Mouse (Mus musculus) stomach, embryonic 15.5 days (tissue): ENCODE data around the gene Lrrc4. TPM values are rescaled to one million over a fixed set of nuclear protein-coding genes. Genes with fewer than 3 reads are reported as not detected.

ENCODE experiments used
- ATAC-seq: fragments of 200-750 bp; cut with Nextera tagmentation; 2 replicates; pipeline ENCODE4 v1.8.0; 2017; ENCODE audit warnings: low read depth, moderate number of reproducible peaks, moderate TSS enrichment; ENCODE audit not compliant: insufficient read depth, low FRiP score
- H3K27ac ChIP-seq: fragments of 300-500 bp; sonication (generic); 2 replicates; pipeline ENCODE4 v1.5.1; 2015; ENCODE audit warnings: mild to moderate bottlenecking, inconsistent platforms
- H3K27me3 ChIP-seq: fragments of 300-500 bp; sonication (generic); replicated peaks from 2 replicates; pipeline ENCODE4 v1.6.1; 2015; ENCODE audit warnings: inconsistent platforms
- H3K36me3 ChIP-seq: fragments of 300-500 bp; sonication (generic); 2 replicates; pipeline ENCODE4 v1.6.1; 2015; ENCODE audit warnings: inconsistent platforms
- H3K4me1 ChIP-seq: fragments of 300-500 bp; sonication (generic); 2 replicates; pipeline ENCODE4 v1.6.1; 2015; ENCODE audit warnings: inconsistent platforms
- H3K4me2 ChIP-seq: fragments of 300-500 bp; sonication (generic); 2 replicates; pipeline ENCODE4 v1.6.1; 2015; ENCODE audit warnings: mild to moderate bottlenecking, inconsistent platforms
- H3K4me3 ChIP-seq: fragments of 300-500 bp; sonication (generic); replicated peaks from 2 replicates; pipeline ENCODE4 v1.5.1; 2015; ENCODE audit warnings: inconsistent platforms
- H3K9ac ChIP-seq: fragments of 300-500 bp; sonication (generic); 2 replicates; pipeline ENCODE4 v1.6.1; 2015; ENCODE audit warnings: inconsistent platforms
- H3K9me3 ChIP-seq: fragments of 300-500 bp; sonication (generic); 2 replicates; pipeline ENCODE4 v1.6.1; 2016; ENCODE audit warnings: inconsistent platforms
- WGBS: fragments of 180-500 bp; shearing (Covaris S2); methylation state at CpG from one replicate; pipeline ENCODE4 v1.1.7; 2015; 5-methylcytosine and 5-hydroxymethylcytosine counted together
- polyA plus RNA-seq: library from polyadenylated mRNA; unstranded; fragments of >200 nt; fragmentation: Nextera tagmentation; extraction: Ambion mirVana; gene quantifications from 2 replicates; pipeline ENCODE4 v1.2.1, GENCODE M21; 2015

Lrrc4 gene
- polyA plus RNA-seq, 1 experiment from 2014 or later = 0.41 TPM

DNA sequence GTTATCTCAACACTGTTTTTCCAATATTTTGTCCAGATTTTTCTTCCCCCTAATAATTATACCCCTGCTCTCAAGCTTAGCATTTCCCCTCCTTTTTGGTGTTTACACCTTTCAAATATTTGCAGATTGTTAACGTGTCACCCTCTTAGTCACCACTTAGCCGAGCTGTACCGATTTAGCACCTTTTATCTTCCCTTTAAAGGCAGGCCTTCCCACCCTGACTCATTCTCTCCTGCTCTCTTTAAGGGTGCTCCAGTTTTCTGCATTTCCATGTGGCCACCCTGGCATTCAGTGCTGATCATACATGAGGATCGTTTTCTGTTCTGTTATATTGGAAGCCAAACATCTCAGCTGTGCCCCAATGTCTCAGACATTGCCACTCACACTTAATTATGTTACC lies 41.9 kb downstream of the Lrrc4 start:
- ATAC-seq = no peak
- WGBS = 54% methylated on average over 4 of the region's 4 CpGs

GRCm38 (mm10) chr6:28787133-28787532 lies 44.4 kb downstream of the Lrrc4 start:
- Histone ChIP-seq H3K27me3 (no peaks in the 10 kb centered on the region), H3K9me3 (no peaks in the 10 kb centered on the region), H3K4me1 (no peaks in the 10 kb centered on the region), H3K4me2 (no peak overlapping the region), H3K36me3 (no peaks in the 10 kb centered on the region), H3K4me3 (no peak overlapping the region), H3K9ac (no peak overlapping the region), H3K27ac (no peak overlapping the region)
- no peak for ATAC-seq
- WGBS = 71% methylated on average over 6 of the region's 6 CpGs

More for the DNA sequence above, 41.9 kb downstream of the Lrrc4 start:
- no peaks in the 10 kb centered on the region for H3K9me3 ChIP-seq
- H3K9ac ChIP-seq = no peak overlapping the region
- no peak overlapping the region for H3K4me3 ChIP-seq
- H3K36me3 ChIP-seq = no peaks in the 10 kb centered on the region
- H3K4me1 ChIP-seq = no peaks in the 10 kb centered on the region
- no peak overlapping the region for H3K4me2 ChIP-seq
- H3K27me3 ChIP-seq = no peaks in the 10 kb centered on the region
- H3K27ac ChIP-seq = no peak overlapping the region

- Histone ChIP-seq H3K4me1 (no peaks in the 10 kb centered on the region), H3K9ac (no peak overlapping the region), H3K4me3 (no peak overlapping the region), H3K4me2 (no peak overlapping the region), H3K36me3 (no peaks in the 10 kb centered on the region), H3K27me3 (no peaks in the 10 kb centered on the region), H3K9me3 (no peaks in the 10 kb centered on the region), H3K27ac (no peak overlapping the region)
- WGBS = 77% methylated on average over 8 of the region's 8 CpGs
- ATAC-seq = no peak
These were observed 45.8 kb downstream of the Lrrc4 start for GRCm38 (mm10) chr6:28785770-28786169.

GRCm38 (mm10) chr6:28783953-28784352 lies 47.6 kb downstream of the Lrrc4 start:
- H3K4me1 ChIP-seq = no peaks in the 10 kb centered on the region
- H3K4me2 ChIP-seq = no peak overlapping the region
- H3K9me3 ChIP-seq = no peaks in the 10 kb centered on the region
- H3K27ac ChIP-seq = no peak overlapping the region
- no peak overlapping the region for H3K4me3 ChIP-seq
- H3K9ac ChIP-seq = no peak overlapping the region
- no peak for ATAC-seq
- no peaks in the 10 kb centered on the region for H3K36me3 ChIP-seq
- WGBS = 82% methylated on average over 5 of the region's 5 CpGs
- no peaks in the 10 kb centered on the region for H3K27me3 ChIP-seq

DNA sequence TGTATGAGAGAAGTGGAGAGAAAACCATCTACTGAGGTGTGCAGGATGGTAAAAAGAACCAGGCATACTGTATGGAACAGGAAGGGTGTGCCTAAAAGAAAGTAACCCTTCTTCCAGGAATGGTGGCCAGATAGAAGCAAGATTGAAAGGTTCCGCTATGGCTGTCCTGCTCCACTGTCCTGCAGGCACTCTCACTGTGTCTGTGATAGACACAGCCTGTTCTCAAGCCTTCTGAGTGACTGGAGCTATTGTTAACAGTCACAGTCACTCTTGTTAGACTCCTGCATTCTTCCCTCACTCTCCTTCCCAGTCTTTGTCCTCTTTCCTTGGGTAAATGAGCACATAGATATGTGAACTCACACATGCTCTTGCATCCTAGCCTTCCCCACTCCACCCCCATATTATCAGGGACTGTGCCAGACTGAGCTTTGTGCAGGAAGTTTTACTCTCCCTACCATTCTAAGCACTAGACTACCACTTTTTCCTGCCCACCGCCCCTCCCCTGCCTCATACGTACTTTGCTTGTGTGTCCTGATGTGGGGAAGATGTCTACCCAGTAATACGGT lies 48.4 kb downstream of the Lrrc4 start:
- Histone ChIP-seq H3K4me2 (no peak overlapping the region), H3K9ac (no peak overlapping the region), H3K36me3 (no peaks in the 10 kb centered on the region), H3K27me3 (no peaks in the 10 kb centered on the region), H3K4me1 (no peaks in the 10 kb centered on the region), H3K9me3 (no peaks in the 10 kb centered on the region), H3K27ac (no peak overlapping the region), H3K4me3 (no peak overlapping the region)
- ATAC-seq = no peak
- 78% methylated on average over 4 of the region's 4 CpGs for WGBS

DNA sequence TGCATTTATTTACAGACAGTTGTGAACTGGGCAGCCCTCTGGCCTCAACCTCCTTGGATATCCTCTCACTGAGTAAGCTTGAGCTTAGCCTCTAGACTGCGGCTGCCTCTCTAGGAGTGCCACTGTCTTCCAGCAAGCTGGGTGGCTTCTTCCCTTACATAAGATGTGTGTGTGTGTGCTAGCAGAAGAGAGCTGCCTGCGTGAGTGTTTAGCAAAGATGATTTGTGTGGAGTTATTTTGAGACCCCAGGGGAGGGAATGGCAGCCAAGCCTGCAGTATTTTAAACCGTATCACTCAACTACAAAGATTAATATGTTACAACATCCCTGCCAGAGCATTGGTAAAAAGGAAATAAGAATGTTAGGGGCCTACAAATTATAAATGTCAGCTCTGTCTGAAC lies 49.9 kb downstream of the Lrrc4 start:
- no peak overlapping the region for H3K4me2 ChIP-seq
- 46% methylated on average over 3 of the region's 3 CpGs for WGBS
- H3K27me3 ChIP-seq = no peaks in the 10 kb centered on the region
- H3K27ac ChIP-seq = no peak overlapping the region
- H3K4me1 ChIP-seq = no peaks in the 10 kb centered on the region
- H3K9ac ChIP-seq = no peak overlapping the region
- ATAC-seq = no peak
- H3K9me3 ChIP-seq = no peaks in the 10 kb centered on the region
- no peak overlapping the region for H3K4me3 ChIP-seq
- H3K36me3 ChIP-seq = no peaks in the 10 kb centered on the region

DNA sequence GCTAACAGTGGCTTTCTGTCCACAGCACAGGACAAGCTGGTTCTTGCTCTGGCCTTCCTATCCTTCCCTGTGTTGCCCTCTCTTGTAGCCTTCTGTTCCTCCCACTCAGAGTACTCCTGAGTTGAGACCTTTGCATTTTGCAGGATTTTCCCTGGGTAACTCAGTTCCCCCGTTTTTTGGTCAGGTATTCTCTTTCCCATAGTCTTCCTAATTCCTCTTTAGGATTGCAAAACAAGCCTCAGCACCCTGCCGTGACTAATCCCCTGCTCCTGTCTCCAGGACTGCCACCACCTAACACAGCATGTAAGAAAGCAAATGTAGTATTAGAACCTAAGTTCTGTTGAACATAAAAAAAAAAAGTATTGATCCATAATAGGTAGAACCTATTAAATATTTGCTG lies 60.2 kb downstream of the Lrrc4 start:
- Histone ChIP-seq H3K4me3 (no peak overlapping the region), H3K27ac (no peak overlapping the region), H3K4me2 (no peak overlapping the region), H3K9me3 (no peaks in the 10 kb centered on the region), H3K9ac (no peak overlapping the region), H3K36me3 (0 out of 2 replicates have a peak, but pooled peaks cover 6% of the 10 kb centered on the region), H3K27me3 (no peaks in the 10 kb centered on the region), H3K4me1 (no peaks in the 10 kb centered on the region)
- 43% methylated on average over 2 of the region's 2 CpGs for WGBS
- no peak for ATAC-seq

GRCm38 (mm10) chr6:28767891-28768481 lies 63.6 kb downstream of the Lrrc4 start:
- ATAC-seq = no peak
- Histone ChIP-seq H3K9ac (no peak overlapping the region), H3K27ac (no peak overlapping the region), H3K4me1 (no peaks in the 10 kb centered on the region), H3K9me3 (no peaks in the 10 kb centered on the region), H3K27me3 (no peaks in the 10 kb centered on the region), H3K4me2 (no peak overlapping the region), H3K4me3 (no peak overlapping the region), H3K36me3 (0 out of 2 replicates have a peak, but pooled peaks cover 6% of the 10 kb centered on the region)
- 72% methylated on average over 6 of the region's 6 CpGs for WGBS

- Histone ChIP-seq H3K4me2 (no peak overlapping the region), H3K4me3 (no peak overlapping the region), H3K9ac (no peak overlapping the region), H3K4me1 (no peaks in the 10 kb centered on the region), H3K27ac (no peak overlapping the region), H3K9me3 (no peaks in the 10 kb centered on the region), H3K27me3 (no peaks in the 10 kb centered on the region), H3K36me3 (0 out of 2 replicates have a peak, but pooled peaks cover 6% of the 10 kb centered on the region)
- ATAC-seq = no peak
- WGBS = 75% methylated on average over 3 of the region's 3 CpGs
These were observed 64.9 kb downstream of the Lrrc4 start for GRCm38 (mm10) chr6:28766622-28767021.

DNA sequence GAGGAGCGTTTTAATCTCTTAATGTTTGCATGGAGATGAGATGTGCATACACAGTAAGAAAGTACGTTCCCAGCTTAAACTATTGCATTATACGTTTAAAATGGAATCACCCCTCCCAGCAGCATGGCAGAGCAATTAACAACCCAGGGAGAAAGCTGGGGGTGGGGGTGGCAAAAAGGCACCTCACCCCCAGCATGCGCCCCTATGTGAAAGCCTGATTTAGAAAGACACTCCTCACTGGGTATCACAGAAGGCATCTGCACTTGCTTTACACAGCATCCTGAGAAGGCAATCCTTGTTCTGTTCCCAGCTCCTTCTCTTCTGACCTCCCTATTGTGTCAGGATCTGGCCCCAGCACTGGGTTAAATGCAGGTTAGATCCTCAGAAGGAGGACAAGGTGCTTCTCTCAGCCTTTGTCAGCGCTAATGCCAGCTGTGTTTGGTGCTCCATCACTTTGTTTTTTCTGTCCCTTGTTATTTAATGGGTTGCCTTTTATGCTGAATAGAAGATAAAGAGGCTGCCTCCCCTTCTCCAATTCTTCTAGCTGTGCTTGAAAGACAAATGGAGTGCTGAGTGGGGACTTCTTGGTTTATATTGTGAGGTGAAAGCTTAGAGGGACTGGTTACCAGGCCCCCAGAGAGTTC lies 69.3 kb downstream of the Lrrc4 start:
- H3K9me3 ChIP-seq = no peaks in the 10 kb centered on the region
- WGBS = 31% methylated on average over 5 of the region's 5 CpGs
- H3K4me2 ChIP-seq = no peak overlapping the region
- H3K36me3 ChIP-seq = no peaks in the 10 kb centered on the region
- ATAC-seq = no peak
- no peak overlapping the region for H3K9ac ChIP-seq
- no peak overlapping the region for H3K4me3 ChIP-seq
- no peak overlapping the region for H3K27ac ChIP-seq
- no peaks in the 10 kb centered on the region for H3K27me3 ChIP-seq
- H3K4me1 ChIP-seq = peaks cover 11% of the 10 kb centered on the region

GRCm38 (mm10) chr6:28761728-28762127 lies 69.8 kb downstream of the Lrrc4 start:
- WGBS = 53% methylated on average over 3 of the region's 3 CpGs

GRCm38 (mm10) chr6:28758293-28758692 lies 73.3 kb downstream of the Lrrc4 start:
- Histone ChIP-seq H3K27me3 (no peaks in the 10 kb centered on the region), H3K4me1 (peaks cover 11% of the 10 kb centered on the region), H3K4me2 (no peak overlapping the region), H3K9me3 (no peaks in the 10 kb centered on the region), H3K36me3 (no peaks in the 10 kb centered on the region; the same call in 1 of the 2 replicates), H3K27ac (no peak overlapping the region), H3K9ac (no peak overlapping the region), H3K4me3 (no peak overlapping the region)
- WGBS = 71% methylated on average over 4 of the region's 4 CpGs
- ATAC-seq = no peak; the same call in 1 of the 2 replicates

More at GRCm38 (mm10) chr6:28761728-28762127, 69.8 kb downstream of the Lrrc4 start:
- no peak overlapping the region for H3K4me2 ChIP-seq
- no peak overlapping the region for H3K9ac ChIP-seq
- H3K9me3 ChIP-seq = no peaks in the 10 kb centered on the region
- H3K36me3 ChIP-seq = no peaks in the 10 kb centered on the region
- ATAC-seq = no peak
- no peak overlapping the region for H3K27ac ChIP-seq
- H3K27me3 ChIP-seq = no peaks in the 10 kb centered on the region
- peaks cover 11% of the 10 kb centered on the region for H3K4me1 ChIP-seq
- no peak overlapping the region for H3K4me3 ChIP-seq
